Comparison of ENCODE assay signal across 8 mouse cellular contexts in genomic region chr17:83732166-83732629, GRCm38 (mm10). TPM values are rescaled to one million over a fixed set of nuclear protein-coding genes. Genes with fewer than 3 reads are reported as not detected.
A peak's percentile ranks its signal among the peaks of the same experiment; 100 is the strongest.
DNase-seq lines count a peak whose midpoint lies in the region; TF ChIP-seq lines count a peak whose summit lies in the region.

No protein-coding gene starts in this region.

- dilution Hi-C loops in CH12.LX (cut with MboI; ENCODE audit: extremely low pct_ligation_motif_present, extremely low pct_unique_long_range_greater_than_20kb, low sequenced_read_pairs) = no loop called here

- no peak for TF ChIP-seq RAD21 in CH12.LX (IDR thresholded peaks at IDR 0.05; ENCODE audit: low read depth, low read length)

- no peaks in the 10 kb centered on the region; the same call in 1 of the 2 replicates for H3K79me2 ChIP-seq in CH12.LX (replicated peaks; ENCODE audit: control insufficient read depth, extremely low read depth, insufficient read depth, poor library complexity, severe bottlenecking)
- H3K79me2 ChIP-seq in liver, adult 2 months (ENCODE audit: control insufficient read depth, insufficient read depth, low read length) = no peaks in the 10 kb centered on the region; the same call in 1 of the 2 replicates

- in situ Hi-C loops in CH12.LX (cut with MboI; ENCODE audit: low pct_ligation_motif_present, low pct_unique_long_range_greater_than_20kb, low sequenced_read_pairs) = loop anchor here (5.0 to 25.0 kb wide), 4 partner anchors 80 to 695 kb away; no protein-coding TSS in a partner anchor

- intact Hi-C loops in heart, postnatal 10 days (cut with DNase I) = loop anchor here (2.0 to 10.0 kb wide), 2 partner anchors 99 to 457 kb away; no protein-coding TSS in a partner anchor

- peak; percentile 29 to 41 for DNase-seq in cerebellum, adult 2 months
- DNase-seq in cerebellum, postnatal 4 days (ENCODE audit: low spot score in 2 of 2) = no peak
- DNase-seq in CH12.LX (ENCODE audit: extremely low read depth) = peak; percentile 92
- DNase-seq in c-Kit-positive CD71-positive TER-119-positive erythroid progenitor cells, embryonic 14.5 days (ENCODE audit: low spot score) = peak; percentile 65
- DNase-seq in heart, postnatal 10 days = peak; percentile 42 to 48
- peak; percentile 45 for DNase-seq in liver, adult 2 months (ENCODE audit: extremely low read depth, low read depth, low spot score)
- DNase-seq in right cerebral cortex, postnatal 10 days (ENCODE audit: low spot score in 2 of 2) = peak; percentile 46 to 64
- DNase-seq in cerebellum, adult 11 months = no peak

- peak overlapping the region; percentile 44 for H3K4me2 ChIP-seq in CH12.LX (ENCODE audit: insufficient read depth, low read depth, poor library complexity, severe bottlenecking)

- no peak for TF ChIP-seq POLR2A in cerebellum, adult 2 months (IDR thresholded peaks at IDR 0.05; ENCODE audit: borderline replicate concordance, insufficient read depth, low read length)
- peak; percentile 64 for TF ChIP-seq POLR2A in CH12.LX (IDR thresholded peaks at IDR 0.05; ENCODE audit: low read depth, low read length)
- no peak for TF ChIP-seq POLR2A in liver, adult 2 months (IDR thresholded peaks at IDR 0.05; ENCODE audit: extremely low read depth, insufficient read depth, low read length)

- H3K27me3 ChIP-seq in cerebellum, adult 2 months (ENCODE audit: control insufficient read depth, insufficient read depth, low read length) = no peaks in the 10 kb centered on the region
- no peaks in the 10 kb centered on the region for H3K27me3 ChIP-seq in CH12.LX (replicated peaks)
- H3K27me3 ChIP-seq in liver, adult 2 months (ENCODE audit: control insufficient read depth, insufficient read depth, low read length) = no peaks in the 10 kb centered on the region

- no peaks in the 10 kb centered on the region for H3K9me3 ChIP-seq in CH12.LX (replicated peaks; ENCODE audit: low read length)

- H3K27ac ChIP-seq in cerebellum, adult 2 months (ENCODE audit: insufficient read depth, low read length) = no peak overlapping the region
- H3K27ac ChIP-seq in CH12.LX (ENCODE audit: insufficient read depth, low read depth) = peak overlapping the region; percentile 57
- no peak overlapping the region; the same call in 1 of the 2 replicates for H3K27ac ChIP-seq in liver, adult 2 months (replicated peaks; ENCODE audit: insufficient read depth, low read depth, low read length)

- H3K36me3 ChIP-seq in CH12.LX (replicated peaks in 1 of 2; ENCODE audit: control insufficient read depth in 1 of 2, insufficient read depth in 1 of 2, low read length in 1 of 2) = peaks cover 2 to 32% of the 10 kb centered on the region in 2 experiments
- H3K36me3 ChIP-seq in liver, adult 2 months (ENCODE audit: control insufficient read depth, insufficient read depth, low read length) = no peaks in the 10 kb centered on the region

- no peak for TF ChIP-seq CTCF in cerebellum, adult 2 months (IDR thresholded peaks at IDR 0.05; ENCODE audit: borderline replicate concordance, insufficient read depth, low read depth, low read length)
- no peak for TF ChIP-seq CTCF in CH12.LX (conservative IDR thresholded peaks at IDR 0.05 in 1 of 2, IDR thresholded peaks at IDR 0.05 in 1 of 2; ENCODE audit: low read depth in 2 of 2, low read length in 2 of 2)
- TF ChIP-seq CTCF in liver, adult 2 months (IDR thresholded peaks at IDR 0.05; ENCODE audit: low read depth, low read length) = no peak

- WGBS in cerebellum, adult 2 months = 29% methylated on average over 10 of the region's 10 CpGs
- WGBS in liver, adult 2 months = 62% methylated on average over 10 of the region's 10 CpGs

- no peak for TF ChIP-seq EP300 in CH12.LX (IDR thresholded peaks at IDR 0.05; ENCODE audit: low read length)

- no peak overlapping the region for H3K4me3 ChIP-seq in cerebellum, adult 2 months (replicated peaks; ENCODE audit: insufficient read depth, low read depth, low read length)
- peak overlapping the region; percentile 5 to 34 (median 12) for H3K4me3 ChIP-seq in CH12.LX (replicated peaks in 1 of 3; ENCODE audit: low read depth in 2 of 3, low read length in 2 of 3, poor library complexity in 1 of 3)
- no peak overlapping the region for H3K4me3 ChIP-seq in liver, adult 2 months (ENCODE audit: insufficient read depth, low read depth, low read length)

- H3K4me1 ChIP-seq in cerebellum, adult 2 months (ENCODE audit: control insufficient read depth, insufficient read depth, low read length) = no peaks in the 10 kb centered on the region
- H3K4me1 ChIP-seq in CH12.LX (ENCODE audit: control insufficient read depth in 1 of 2, insufficient read depth in 2 of 2) = peaks cover 8 to 48% of the 10 kb centered on the region in 2 experiments
- H3K4me1 ChIP-seq in liver, adult 2 months (ENCODE audit: control insufficient read depth, insufficient read depth, low read length) = no peaks in the 10 kb centered on the region; the same call in 1 of the 2 replicates

- peak overlapping the region; percentile 65 for H3K9ac ChIP-seq in CH12.LX (ENCODE audit: insufficient read depth, low read depth)
- H3K9ac ChIP-seq in liver, adult 2 months (ENCODE audit: low read depth, low read length) = no peak overlapping the region

TF ChIP-seq in CH12.LX, 34 proteins besides CTCF, POLR2A, EP300 and RAD21:
- TF ChIP-seq ZKSCAN1 (IDR thresholded peaks at IDR 0.05; ENCODE audit: borderline replicate concordance, low read depth, low read length) (no peak), HCFC1 (IDR thresholded peaks at IDR 0.05; ENCODE audit: low read depth, low read length) (peak; percentile 52), ETS1 (conservative IDR thresholded peaks at IDR 0.05; ENCODE audit: low read depth, low read length) (peak; percentile 88), ZNF384 (IDR thresholded peaks at IDR 0.05; ENCODE audit: low read depth, low read length) (no peak), NRF1 (IDR thresholded peaks at IDR 0.05; ENCODE audit: low read depth, low read length) (0 out of 2 replicates have a peak, but pooled peaks have one; percentile 25), UBTF (IDR thresholded peaks at IDR 0.05; ENCODE audit: low read depth, low read length) (no peak), IRF4 (IDR thresholded peaks at IDR 0.05; ENCODE audit: low read depth, low read length) (no peak), CHD1 (IDR thresholded peaks at IDR 0.05; ENCODE audit: low read depth, low read length) (no peak), ZMIZ1 (IDR thresholded peaks at IDR 0.05; ENCODE audit: low read depth, low read length) (no peak), MAX (IDR thresholded peaks at IDR 0.05; ENCODE audit: low read length) (peak; percentile 57; the same call in 1 of the 2 replicates), USF2 (conservative IDR thresholded peaks at IDR 0.05; ENCODE audit: low read depth, low read length) (no peak), JUN (IDR thresholded peaks at IDR 0.05; ENCODE audit: insufficient read depth, low read depth, low read length) (0 out of 2 replicates have a peak, but pooled peaks have one; percentile 4), USF1 (IDR thresholded peaks at IDR 0.05; ENCODE audit: low read depth, low read length) (no peak), MXI1 (IDR thresholded peaks at IDR 0.05; ENCODE audit: low read depth, low read length) (peak; percentile 59; the same call in 1 of the 2 replicates), PAX5 (IDR thresholded peaks at IDR 0.05; ENCODE audit: low read length) (no peak), MEF2A (IDR thresholded peaks at IDR 0.05; ENCODE audit: borderline replicate concordance, low read depth, low read length) (0 out of 2 replicates have a peak, but pooled peaks have one; percentile 21), NELFE (IDR thresholded peaks at IDR 0.05; ENCODE audit: low read depth, low read length) (0 out of 2 replicates have a peak, but pooled peaks have one; percentile 21), SIN3A (IDR thresholded peaks at IDR 0.05; ENCODE audit: low read length) (peak; percentile 74), E2F4 (IDR thresholded peaks at IDR 0.05; ENCODE audit: insufficient replicate concordance, low read depth, low read length) (no peak), MYC (IDR thresholded peaks at IDR 0.05; ENCODE audit: low read depth, low read length) (no peak; the same call in 1 of the 2 replicates), POLR2AphosphoS2 (IDR thresholded peaks at IDR 0.05; ENCODE audit: low read depth, low read length) (no peak), GABPA (IDR thresholded peaks at IDR 0.05; ENCODE audit: insufficient replicate concordance, low read depth, low read length) (no peak), TCF12 (IDR thresholded peaks at IDR 0.05; ENCODE audit: low read depth, low read length) (peak; percentile 42), SMC3 (IDR thresholded peaks at IDR 0.05; ENCODE audit: low read depth, low read length) (no peak; the same call in 1 of the 2 replicates), MAFK (IDR thresholded peaks at IDR 0.05; ENCODE audit: insufficient replicate concordance, low read length) (peak; percentile 90), ELF1 (IDR thresholded peaks at IDR 0.05; ENCODE audit: low read depth, low read length) (peak; percentile 49; the same call in 1 of the 2 replicates), JUND (conservative IDR thresholded peaks at IDR 0.05; ENCODE audit: low read depth, low read length) (no peak; the same call in 1 of the 2 replicates), ZC3H11A (IDR thresholded peaks at IDR 0.05; ENCODE audit: low read depth, low read length) (no peak), KAT2A (IDR thresholded peaks at IDR 0.05; ENCODE audit: insufficient replicate concordance, low read length) (no peak), RCOR1 (conservative IDR thresholded peaks at IDR 0.05; ENCODE audit: low read depth, low read length) (no peak), CHD2 (IDR thresholded peaks at IDR 0.05; ENCODE audit: low read length) (no peak), TBP (conservative IDR thresholded peaks at IDR 0.05; ENCODE audit: low read depth, low read length) (peak; percentile 76; the same call in 1 of the 2 replicates), MAZ (IDR thresholded peaks at IDR 0.05; ENCODE audit: low read depth, low read length) (no peak; the same call in 1 of the 2 replicates), BHLHE40 (IDR thresholded peaks at IDR 0.05; ENCODE audit: low read depth, low read length) (peak; percentile 31; the same call in 1 of the 2 replicates)
TF ChIP-seq in CH12.LX: peak in this region for 14.

RNA-seq across cellular contexts. Expression of gene Mta3, which starts 26.2 kb away (rescaled TPM):
- 67.2 and 68.2 TPM in 2 replicates for polyA plus RNA-seq in cerebellum, adult 2 months (2012; rRNA removed)
- total RNA-seq in CH12.LX (2012; rRNA removed) (24.7 and 31.1 TPM in 2 replicates), CH12.LX (2014; rRNA removed) (39.2 and 42.0 TPM in 2 replicates)
- 61.3 and 67.6 TPM in 2 replicates for polyA plus RNA-seq in CH12.LX (2012; ENCODE audit: insufficient read length, low read depth)
- 10 to 100 TPM; 29.2 to 30.2 TPM for total RNA-seq in heart, postnatal 10 days (2021)
- total RNA-seq in liver, adult 2 months (2014; rRNA removed) = 11.3 and 11.4 TPM in 2 replicates
- polyA plus RNA-seq in liver, adult 2 months (2012; rRNA removed) = 12.1 and 16.0 TPM in 2 replicates

Comparison
In these comparisons a context has a peak if more than half of its experiments do, and no peak if none do; other contexts are left out.
1. DNase-seq: peak in cerebellum, adult 2 months (2 of 2), CH12.LX (single experiment), c-Kit-positive CD71-positive TER-119-positive erythroid progenitor cells, embryonic 14.5 days (single experiment), heart, postnatal 10 days (2 of 2), liver, adult 2 months (single experiment) and right cerebral cortex, postnatal 10 days (2 of 2); none in cerebellum, postnatal 4 days (0 of 2) and cerebellum, adult 11 months (single experiment).
2. H3K4me3 ChIP-seq: peak in CH12.LX (3 of 3); none in cerebellum, adult 2 months (single experiment) and liver, adult 2 months (single experiment).